Mouse (Mus musculus) bone marrow macrophage, adult 2 months (primary cell): ENCODE results near the gene Tmem88.

ENCODE experiments used
- CTCF ChIP-seq: IDR thresholded peaks from 2 replicates; pipeline ENCODE4 v1.5.1; 2012; ENCODE audit warnings: low read depth, mild to moderate bottlenecking, low read length, moderate library complexity
- POLR2A ChIP-seq: IDR thresholded peaks from 2 replicates; pipeline ENCODE4 v1.6.1; 2012; ENCODE audit warnings: mild to moderate bottlenecking, low read depth, low read length, borderline replicate concordance

GRCm38 (mm10) chr11:69368356-69369214 lies 29.4 kb downstream of the Tmem88 start:
- TF ChIP-seq CTCF (no peak), POLR2A (no peak)
